Mouse (Mus musculus) heart, embryonic 14.5 days (tissue): ENCODE results near the gene Rab4b. TPM values are rescaled to one million over a fixed set of nuclear protein-coding genes. Genes with fewer than 3 reads are reported as not detected.

Source experiments
- ATAC-seq: fragments of 200-750 bp; cut with Nextera tagmentation; 2 replicates; pipeline ENCODE4 v1.8.0; 2017; ENCODE audit warnings: low read depth, moderate TSS enrichment; ENCODE audit not compliant: insufficient number of reproducible peaks, insufficient read depth, low FRiP score
- H3K27ac ChIP-seq, 2 experiments: fragments of 200-500 bp in 1 of 2; fragments of 300-500 bp in 1 of 2; sonication (generic) in 1 of 2; replicated peaks in 1 of 2; 2 replicates each; pipeline ENCODE4 v1.5.1; 2012 to 2014; ENCODE audit warnings: low read depth in 2 of 2, low read length in 2 of 2, control low read depth in 1 of 2, mild to moderate bottlenecking in 1 of 2, mixed read lengths in 1 of 2; ENCODE audit not compliant: control insufficient read depth in 1 of 2, insufficient read depth in 1 of 2
- H3K27me3 ChIP-seq: fragments of 300-500 bp; sonication (generic); 2 replicates; pipeline ENCODE4 v1.6.1; 2014; ENCODE audit warnings: mild to moderate bottlenecking, low read length, control low read depth; ENCODE audit not compliant: control insufficient read depth, insufficient read depth
- H3K36me3 ChIP-seq: fragments of 300-500 bp; sonication (generic); 2 replicates; pipeline ENCODE4 v1.6.1; 2014; ENCODE audit warnings: mild to moderate bottlenecking, control low read depth, low read length, mixed read lengths; ENCODE audit not compliant: control insufficient read depth, insufficient read depth
- H3K4me1 ChIP-seq, 2 experiments: fragments of 200-500 bp in 1 of 2; fragments of 300-500 bp in 1 of 2; sonication (generic) in 1 of 2; 2 replicates each; pipeline ENCODE4 v1.6.1; 2012 to 2014; ENCODE audit warnings: low read length in 2 of 2, control low read depth in 1 of 2, mixed read lengths in 1 of 2; ENCODE audit not compliant: control insufficient read depth in 2 of 2, insufficient read depth in 2 of 2
- H3K4me2 ChIP-seq: fragments of 300-500 bp; sonication (generic); 2 replicates; pipeline ENCODE4 v1.6.1; 2014; ENCODE audit warnings: mild to moderate bottlenecking, low read length
- H3K4me3 ChIP-seq, 2 experiments: fragments of 200-500 bp in 1 of 2; fragments of 300-500 bp in 1 of 2; sonication (generic) in 1 of 2; 2 replicates each; pipeline ENCODE4 v1.5.1; 2012 to 2014; ENCODE audit warnings: low read length in 2 of 2, mild to moderate bottlenecking in 2 of 2, control low read depth in 1 of 2, low read depth in 1 of 2, moderate library complexity in 1 of 2; ENCODE audit not compliant: control insufficient read depth in 1 of 2, insufficient read depth in 1 of 2
- H3K9ac ChIP-seq: fragments of 300-500 bp; sonication (generic); 2 replicates; pipeline ENCODE4 v1.6.1; 2014; ENCODE audit warnings: mild to moderate bottlenecking, low read length
- H3K9me3 ChIP-seq: fragments of 300-500 bp; sonication (generic); 2 replicates; pipeline ENCODE4 v1.6.1; 2016; ENCODE audit warnings: low read length, control low read depth; ENCODE audit not compliant: control insufficient read depth
- WGBS: fragments of 180-500 bp; shearing (Covaris S2); extraction: QIAGEN DNeasy Blood & Tissue Kit; methylation state at CpG from one replicate; pipeline ENCODE4 v1.1.7; 2014; 5-methylcytosine and 5-hydroxymethylcytosine counted together
- polyA plus RNA-seq: library from polyadenylated mRNA; unstranded; fragments of >200 nt; fragmentation: Nextera tagmentation; extraction: Ambion mirVana; gene quantifications from 2 replicates; pipeline ENCODE4 v1.2.1, GENCODE M21; 2014

The Rab4b gene
- polyA plus RNA-seq, 1 experiment from 2014 or later: 43.4 TPM

DNA sequence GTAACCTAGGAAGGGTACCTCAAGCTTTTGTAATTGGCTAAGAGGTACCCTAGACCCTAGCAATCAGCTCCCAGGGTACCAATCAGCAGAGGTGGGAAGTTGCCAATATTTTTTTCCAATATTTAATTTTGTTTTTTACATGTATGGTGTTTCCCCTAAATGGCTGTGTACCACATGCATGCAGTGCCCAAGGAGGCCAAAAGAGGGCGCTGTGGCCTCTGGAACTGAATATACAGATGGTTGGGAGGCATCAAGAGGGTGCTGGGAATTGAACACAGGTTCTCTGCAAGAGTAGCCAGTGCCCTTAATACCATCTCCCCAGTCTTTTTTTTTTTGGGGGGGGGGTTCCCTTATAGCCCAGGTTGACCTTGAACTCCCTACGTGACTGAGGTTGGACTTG, 47.3 kb downstream of the Rab4b start:
- peaks cover 0 to 3% of the 10 kb centered on the region in 2 experiments; a peak in 1 of 4 replicates for H3K4me1 ChIP-seq
- H3K36me3 ChIP-seq: no peaks in the 10 kb centered on the region
- no peaks in the 10 kb centered on the region for H3K9me3 ChIP-seq
- H3K4me2 ChIP-seq: no peak overlapping the region
- 64% methylated on average over 2 of the region's 2 CpGs for WGBS
- no peak overlapping the region for H3K9ac ChIP-seq
- no peaks in the 10 kb centered on the region for H3K27me3 ChIP-seq
- no peak for ATAC-seq
- no peak overlapping the region for H3K27ac ChIP-seq
- no peak overlapping the region for H3K4me3 ChIP-seq

DNA sequence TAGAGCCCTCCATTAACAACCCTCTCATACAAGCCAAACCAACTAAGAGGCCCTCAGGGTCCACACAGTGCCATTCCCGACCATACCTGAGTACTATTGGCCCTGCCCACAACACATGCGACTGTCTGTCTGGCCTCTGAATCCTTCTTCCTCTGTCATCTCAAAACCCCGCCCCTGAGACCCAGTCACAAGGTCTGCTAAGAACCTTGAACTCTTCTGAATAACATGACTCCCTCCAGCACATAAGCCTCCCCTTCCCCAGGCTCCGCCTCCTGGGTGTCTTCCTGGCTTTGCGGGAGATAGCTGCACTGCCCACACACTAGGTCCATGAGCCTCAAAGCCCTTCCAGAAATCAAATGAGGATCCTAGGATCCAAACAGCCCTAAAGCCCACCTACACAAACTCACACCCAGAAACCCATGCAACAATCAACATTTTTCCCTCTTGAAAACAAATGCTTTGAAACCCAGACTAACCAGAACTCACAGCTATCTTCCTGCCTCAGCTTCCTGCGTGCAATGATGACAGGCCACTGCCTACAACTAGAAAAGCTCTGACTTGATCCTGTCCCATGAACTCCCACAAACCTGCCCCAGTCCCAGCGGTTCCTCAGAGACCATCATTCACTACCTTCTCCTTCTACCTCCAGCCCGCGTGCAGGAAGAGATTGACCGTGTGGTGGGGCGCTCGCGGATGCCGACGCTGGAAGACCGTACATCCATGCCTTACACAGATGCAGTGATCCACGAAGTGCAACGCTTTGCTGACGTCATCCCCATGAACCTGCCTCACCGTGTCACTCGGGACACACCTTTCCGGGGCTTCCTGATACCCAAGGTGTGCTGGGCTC, 48.0 kb downstream of the Rab4b start:
- Histone ChIP-seq H3K9me3 (no peaks in the 10 kb centered on the region), H3K4me3 (no peak overlapping the region), H3K27ac (no peak overlapping the region), H3K36me3 (no peaks in the 10 kb centered on the region), H3K4me2 (no peak overlapping the region), H3K27me3 (no peaks in the 10 kb centered on the region), H3K9ac (no peak overlapping the region), H3K4me1 (peaks cover 0 to 3% of the 10 kb centered on the region in 2 experiments; a peak in 1 of 4 replicates)
- WGBS: 83% methylated on average over 22 of the region's 22 CpGs
- ATAC-seq: no peak

DNA sequence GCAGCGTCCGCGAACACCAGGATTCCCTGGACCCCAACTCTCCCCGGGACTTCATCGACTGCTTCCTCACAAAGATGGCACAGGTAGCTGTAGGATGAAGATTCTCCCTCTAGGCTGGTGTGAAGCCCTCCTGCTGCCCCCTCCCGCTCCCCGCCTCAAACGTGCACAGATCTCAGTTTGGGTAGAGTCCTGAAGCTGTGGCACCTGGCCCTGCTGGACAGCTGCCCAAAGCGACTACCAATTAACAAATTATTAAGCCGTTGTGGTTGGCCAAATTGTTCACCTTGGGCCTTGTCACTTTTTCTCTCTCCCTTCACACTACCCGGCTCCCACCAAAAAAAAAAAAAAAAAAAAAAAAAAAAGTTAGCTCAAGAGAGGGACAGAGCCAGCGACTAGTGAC, 48.9 kb downstream of the Rab4b start:
- Histone ChIP-seq H3K36me3 (no peaks in the 10 kb centered on the region), H3K4me2 (no peak overlapping the region), H3K27me3 (no peaks in the 10 kb centered on the region), H3K4me1 (peaks cover 0 to 3% of the 10 kb centered on the region in 2 experiments; a peak in 1 of 4 replicates), H3K9ac (no peak overlapping the region), H3K9me3 (no peaks in the 10 kb centered on the region), H3K27ac (no peak overlapping the region), H3K4me3 (no peak overlapping the region)
- no peak for ATAC-seq
- 83% methylated on average over 12 of the region's 12 CpGs for WGBS

DNA sequence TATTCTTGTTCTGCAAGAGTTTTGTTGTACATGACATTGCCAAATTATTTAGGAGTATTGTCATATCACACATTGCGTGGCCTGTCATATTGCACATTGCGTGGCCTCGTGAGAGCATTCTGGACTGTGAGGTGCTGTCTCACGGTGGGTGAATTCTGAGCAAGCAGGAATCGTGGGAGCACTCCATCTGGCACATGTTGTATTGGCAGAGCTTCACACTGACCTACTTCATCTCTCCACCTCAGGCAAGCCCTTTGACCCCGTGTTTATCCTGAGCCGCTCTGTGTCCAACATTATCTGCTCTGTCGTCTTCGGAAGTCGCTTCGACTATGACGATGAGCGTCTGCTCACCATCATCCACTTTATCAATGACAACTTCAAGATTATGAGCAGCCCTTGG, 49.8 kb downstream of the Rab4b start:
- no peak overlapping the region for H3K9ac ChIP-seq
- no peaks in the 10 kb centered on the region for H3K9me3 ChIP-seq
- WGBS: 55% methylated on average over 13 of the region's 13 CpGs
- no peaks in the 10 kb centered on the region for H3K27me3 ChIP-seq
- H3K27ac ChIP-seq: no peak overlapping the region
- no peak overlapping the region for H3K4me3 ChIP-seq
- no peak for ATAC-seq
- no peak overlapping the region for H3K4me2 ChIP-seq
- peaks cover 0 to 3% of the 10 kb centered on the region in 2 experiments; a peak in 1 of 4 replicates for H3K4me1 ChIP-seq
- no peaks in the 10 kb centered on the region for H3K36me3 ChIP-seq

DNA sequence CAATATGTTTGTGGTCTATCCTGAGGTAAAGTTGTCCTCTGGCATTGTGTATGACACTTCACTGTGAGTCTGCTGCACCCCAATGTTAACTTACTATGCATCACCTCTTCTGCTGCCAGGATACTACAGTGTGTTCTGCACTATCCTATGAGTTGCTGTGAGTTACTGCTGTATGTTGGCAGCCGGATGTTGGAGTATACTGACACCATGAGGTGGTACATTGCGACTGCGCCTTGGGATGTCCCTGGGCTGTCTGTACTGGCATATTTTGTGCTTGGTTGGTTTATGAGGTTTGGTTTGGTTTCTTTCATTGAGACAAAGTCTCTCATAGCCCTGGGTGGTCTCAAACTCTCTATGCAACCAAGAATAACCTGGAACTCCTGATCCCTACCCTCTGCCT, 50.5 kb downstream of the Rab4b start:
- H3K9ac ChIP-seq: no peak overlapping the region
- H3K9me3 ChIP-seq: no peaks in the 10 kb centered on the region
- ATAC-seq: no peak
- 38% methylated on average over 3 of the region's 3 CpGs for WGBS
- H3K27ac ChIP-seq: no peak overlapping the region
- H3K4me3 ChIP-seq: no peak overlapping the region
- no peaks in the 10 kb centered on the region for H3K27me3 ChIP-seq
- H3K36me3 ChIP-seq: no peaks in the 10 kb centered on the region
- peaks cover 0 to 3% of the 10 kb centered on the region in 2 experiments; a peak in 1 of 4 replicates for H3K4me1 ChIP-seq
- H3K4me2 ChIP-seq: no peak overlapping the region

DNA sequence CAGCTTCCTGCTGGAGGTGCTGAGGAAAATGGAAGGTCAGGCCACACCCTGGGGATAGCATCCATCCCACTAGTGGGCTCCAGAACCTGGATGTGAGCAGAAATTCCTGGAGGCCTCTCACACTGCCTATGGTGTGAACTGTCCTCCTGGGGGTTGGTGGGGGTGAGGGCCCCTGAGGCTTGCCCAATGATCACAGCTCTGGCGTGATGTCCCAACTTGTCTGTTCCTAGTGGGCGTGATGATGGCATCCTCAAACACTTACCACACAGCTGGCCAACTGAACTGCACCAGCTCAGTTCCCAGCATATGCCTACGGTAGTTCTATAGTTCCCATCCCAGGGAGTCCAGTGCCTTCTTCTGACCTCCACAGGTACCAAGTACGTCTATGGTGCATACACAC, 53.7 kb downstream of the Rab4b start:
- H3K4me2 ChIP-seq: no peak overlapping the region
- ATAC-seq: no peak
- no peak overlapping the region for H3K4me3 ChIP-seq
- H3K27me3 ChIP-seq: no peaks in the 10 kb centered on the region
- H3K4me1 ChIP-seq: no peaks in the 10 kb centered on the region
- no peak overlapping the region for H3K9ac ChIP-seq
- no peak overlapping the region for H3K27ac ChIP-seq
- WGBS: 63% methylated on average over 4 of the region's 4 CpGs
- H3K36me3 ChIP-seq: no peaks in the 10 kb centered on the region
- H3K9me3 ChIP-seq: no peaks in the 10 kb centered on the region

DNA sequence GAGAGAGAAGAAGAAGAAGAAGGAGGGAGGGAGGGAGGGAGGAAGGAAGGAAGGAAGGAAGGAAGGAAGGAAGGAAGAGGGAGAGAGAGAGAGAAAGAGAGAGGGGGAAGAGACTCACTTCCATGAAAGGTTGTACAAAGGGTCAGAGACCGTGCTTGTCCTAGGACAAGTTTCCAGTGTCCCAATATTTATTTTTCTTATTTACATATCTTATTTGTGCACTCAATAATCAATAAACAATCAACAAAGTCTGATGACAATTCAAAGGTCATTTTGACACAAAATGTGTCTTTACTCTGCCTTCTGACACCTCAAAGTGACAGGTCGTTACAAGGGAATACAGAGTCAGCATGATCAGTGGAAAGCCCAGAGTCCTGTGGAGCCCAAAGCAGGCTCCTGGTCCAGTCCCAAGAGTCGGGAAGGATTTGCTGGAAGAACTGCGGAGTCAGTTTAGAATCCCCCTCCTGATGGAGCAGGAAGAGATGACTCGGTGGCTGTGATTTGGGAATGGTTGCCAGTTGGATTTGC, 54.3 kb downstream of the Rab4b start:
- H3K9ac ChIP-seq: no peak overlapping the region
- 65% methylated on average over 5 of the region's 5 CpGs for WGBS
- no peak overlapping the region for H3K27ac ChIP-seq
- H3K36me3 ChIP-seq: no peaks in the 10 kb centered on the region
- H3K4me1 ChIP-seq: no peaks in the 10 kb centered on the region
- no peaks in the 10 kb centered on the region for H3K9me3 ChIP-seq
- no peaks in the 10 kb centered on the region for H3K27me3 ChIP-seq
- no peak for ATAC-seq
- no peak overlapping the region for H3K4me3 ChIP-seq
- no peak overlapping the region for H3K4me2 ChIP-seq
